Mouse (Mus musculus): Measurements from ENCODE around the gene Orm1.

Orm1 gene

DNA sequence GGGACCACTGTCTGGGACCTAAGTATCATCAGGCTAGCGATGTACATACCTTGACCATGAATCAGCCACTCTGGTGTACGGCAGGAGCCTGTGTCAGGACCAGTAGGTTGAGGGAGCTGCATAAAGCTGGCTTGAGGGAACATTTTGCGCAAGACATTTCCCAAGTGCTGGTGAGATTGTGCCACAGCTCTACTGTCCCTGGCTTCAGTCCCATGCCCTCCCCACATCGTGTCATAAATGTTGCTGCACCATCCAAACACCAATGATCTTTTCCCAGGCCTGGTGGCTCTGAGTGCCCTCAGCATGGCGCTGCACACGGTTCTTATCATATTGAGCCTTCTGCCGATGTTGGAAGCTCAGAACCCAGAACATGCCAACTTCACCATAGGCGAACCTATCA is at the start of gene Orm1:
Gene Orm1 (plus strand): TSS at position 266 of the 400 bp plus-strand sequence.
- DNase-seq, result peak; percentile 41

DNA sequence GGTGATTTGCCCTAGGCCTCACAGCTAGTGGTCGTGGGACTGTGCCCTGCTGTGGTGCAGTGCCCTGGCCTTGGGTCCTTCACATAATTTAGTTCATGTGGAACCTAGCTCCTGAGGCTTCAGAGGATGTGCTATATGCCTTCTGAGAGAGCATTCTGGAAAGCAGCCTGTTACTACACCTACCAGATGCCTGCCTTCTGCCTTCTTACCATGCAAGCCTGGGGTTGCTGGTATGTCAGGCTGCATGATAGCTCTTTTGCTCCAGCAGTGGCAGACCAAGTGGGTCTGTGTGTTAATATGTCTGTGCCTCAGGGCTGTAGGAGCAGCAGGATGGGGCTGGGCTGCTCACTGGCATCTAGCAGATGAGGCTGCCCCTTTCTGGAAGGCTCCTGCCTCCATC is 48.7 kb upstream of the Orm1 start:
- no peak for DNase-seq

DNA sequence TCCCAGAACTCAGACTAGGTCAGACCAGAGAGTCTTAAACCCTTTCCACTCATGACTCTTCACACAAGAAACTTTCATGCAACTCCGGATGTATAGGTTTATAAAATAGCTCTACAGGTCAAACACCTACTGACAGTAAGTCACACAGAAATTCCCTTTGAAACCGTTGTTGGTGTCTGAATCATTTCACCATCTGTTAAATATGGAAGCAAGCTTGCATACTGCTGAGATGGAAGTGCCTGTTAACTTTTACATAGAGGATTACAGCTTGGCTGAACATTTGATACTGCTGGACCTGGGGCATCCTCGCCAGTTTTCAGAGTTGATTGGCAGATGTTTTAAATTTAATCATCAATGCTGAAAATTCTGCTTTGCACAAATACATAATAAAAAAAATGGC is 48.1 kb upstream of the Orm1 start:
- no peak for DNase-seq

DNA sequence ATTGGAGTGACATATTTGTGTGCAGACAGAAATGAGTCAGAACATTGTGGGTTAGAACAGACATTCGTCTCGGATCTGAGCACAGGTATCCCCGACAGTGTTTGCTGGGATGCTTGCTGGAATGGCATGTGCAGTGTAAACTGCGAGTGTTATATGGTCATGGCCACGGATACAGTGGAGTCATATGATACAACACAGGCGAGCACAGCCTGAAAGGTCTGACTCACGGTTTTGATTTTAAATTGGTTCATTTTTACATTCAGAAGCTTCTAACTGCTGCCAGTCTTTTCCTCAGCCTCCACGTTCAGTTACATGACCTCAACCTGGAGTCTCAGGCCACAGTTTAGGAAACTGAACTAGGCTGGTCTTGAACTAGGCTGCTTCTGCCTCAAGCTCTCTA is 47.5 kb upstream of the Orm1 start:
- DNase-seq, result no peak

DNA sequence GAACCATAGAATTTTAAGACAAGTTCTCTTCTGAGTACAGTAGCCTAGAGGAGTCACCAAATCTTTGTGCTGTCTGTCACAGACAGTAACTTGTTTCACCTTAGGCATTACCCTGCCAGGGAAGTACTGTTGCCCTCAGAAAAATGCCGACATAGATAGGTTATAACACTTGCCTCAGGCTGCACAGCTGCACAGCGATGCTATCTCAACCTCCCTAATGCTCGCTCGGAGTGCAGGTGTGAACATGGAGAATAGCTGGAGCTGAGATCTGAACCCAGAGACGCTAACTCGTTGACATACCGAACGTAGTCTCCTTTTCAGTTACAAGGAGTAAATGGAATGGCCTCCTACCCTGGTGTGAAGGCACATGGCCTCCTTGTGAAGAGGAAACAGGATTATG is 46.2 kb upstream of the Orm1 start:
- DNase-seq, result no peak

DNA sequence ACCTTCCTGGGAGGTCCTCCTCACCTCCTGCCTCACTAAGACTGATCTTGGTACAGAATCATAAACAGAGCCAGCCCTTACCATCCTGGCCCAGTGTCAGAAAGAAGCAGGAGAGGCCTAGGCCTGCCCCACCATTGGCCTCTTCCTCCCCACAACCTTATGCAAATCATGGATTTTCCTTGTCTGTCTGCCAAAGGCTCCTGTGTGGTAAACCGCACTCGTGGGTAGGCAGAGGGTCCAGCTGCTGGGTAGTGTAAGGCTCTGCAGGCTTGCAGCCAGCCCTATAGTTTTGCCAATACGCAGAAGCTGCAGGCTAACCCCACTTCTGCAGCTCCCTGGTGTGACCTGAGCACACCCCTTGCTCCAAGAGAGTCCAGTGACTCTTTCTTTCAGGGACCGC is 41.7 kb upstream of the Orm1 start:
- DNase-seq, result no peak

DNA sequence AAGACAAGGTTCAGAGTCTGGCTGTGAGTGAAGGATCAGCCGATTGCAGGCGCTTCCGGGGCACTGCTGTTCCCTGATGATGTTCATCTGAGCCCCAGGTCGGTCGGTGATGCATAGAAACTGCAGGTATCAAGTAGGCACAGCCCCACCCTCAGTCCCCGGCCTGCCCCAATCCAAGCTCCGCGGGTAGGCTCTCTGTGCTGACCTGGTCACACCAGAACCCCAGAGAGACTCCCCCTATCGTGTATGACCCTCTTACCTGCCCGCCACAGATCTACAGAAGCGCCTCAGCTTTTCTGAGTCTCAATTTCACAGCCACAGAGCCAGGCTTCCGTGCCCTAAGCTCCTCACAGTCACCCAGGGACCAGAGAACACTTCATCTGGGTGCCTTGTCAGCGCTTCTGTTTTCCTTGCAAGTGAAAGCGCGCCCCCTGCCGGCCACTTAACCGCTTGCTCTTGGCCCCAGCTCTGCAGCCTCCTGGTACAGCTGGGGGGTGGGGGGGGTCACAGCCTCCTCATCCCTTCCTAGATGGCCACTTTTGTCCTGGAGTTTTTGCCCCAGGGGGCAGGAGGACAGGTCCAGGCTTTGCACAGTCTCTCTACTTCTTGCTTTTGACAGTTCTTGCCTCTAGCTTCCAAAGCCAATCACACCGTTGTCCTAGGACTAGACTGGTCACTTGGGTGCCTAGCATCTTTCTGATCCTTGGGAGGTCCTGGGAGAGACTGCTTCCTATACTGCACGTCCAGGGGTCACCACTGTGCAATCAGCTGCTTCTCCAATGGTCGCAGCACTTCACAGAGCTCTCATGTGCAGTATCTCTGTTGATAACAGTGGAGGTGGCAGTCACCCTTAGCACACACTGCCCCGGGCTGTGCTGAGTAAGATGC is 36.9 kb upstream of the Orm1 start:
- peak; percentile 95 for DNase-seq

DNA sequence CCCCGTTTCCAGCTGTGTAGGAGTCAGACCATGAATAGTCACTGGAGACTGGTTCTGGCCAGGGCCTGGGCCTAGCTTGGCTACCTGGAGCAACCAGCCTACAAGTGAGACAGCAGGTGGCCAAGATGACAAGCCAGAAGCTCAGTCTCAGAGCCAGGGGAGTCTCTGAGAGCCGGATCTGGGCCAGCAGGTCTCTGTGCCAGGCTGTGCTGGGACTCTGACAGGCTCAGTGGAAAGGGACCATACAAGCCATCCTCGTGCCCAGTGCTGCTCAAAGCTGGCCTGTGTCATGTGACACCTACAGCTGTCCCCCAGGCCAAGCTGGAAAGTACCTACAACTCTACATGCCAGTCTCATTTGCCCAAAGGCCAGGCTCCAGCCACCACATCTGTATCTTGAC is 36.0 kb upstream of the Orm1 start:
- no peak for DNase-seq

DNA sequence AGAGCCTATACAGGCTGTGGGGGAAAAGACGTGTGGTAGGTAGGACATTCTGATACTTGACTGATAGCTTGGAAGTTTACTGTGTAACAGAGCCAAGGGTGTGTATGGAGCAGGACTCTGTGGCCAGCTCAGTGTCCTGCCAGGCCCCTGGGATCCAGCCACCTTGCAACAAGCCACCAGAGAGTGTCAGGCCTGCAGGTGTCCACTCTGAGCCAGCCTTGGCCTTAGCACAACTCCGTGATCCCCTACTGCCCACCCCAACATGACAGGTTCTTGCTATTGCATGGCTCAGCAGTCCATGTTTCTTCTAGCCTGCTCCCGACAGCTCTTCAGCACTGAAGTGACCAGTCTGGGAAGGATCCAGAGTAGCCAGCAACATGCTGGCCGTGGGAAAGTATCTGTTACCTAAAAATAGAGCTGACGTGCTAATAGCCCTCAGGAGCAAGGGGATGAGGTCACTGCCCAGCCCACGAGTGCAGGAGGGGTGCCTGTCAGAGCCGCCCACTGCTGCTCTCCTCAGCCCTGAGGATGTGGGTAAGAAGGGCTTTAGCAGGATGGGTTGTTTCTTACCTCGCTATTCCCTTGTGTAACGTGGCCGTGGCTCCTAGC is 34.0 kb upstream of the Orm1 start:
- peak; percentile 44 for DNase-seq

DNA sequence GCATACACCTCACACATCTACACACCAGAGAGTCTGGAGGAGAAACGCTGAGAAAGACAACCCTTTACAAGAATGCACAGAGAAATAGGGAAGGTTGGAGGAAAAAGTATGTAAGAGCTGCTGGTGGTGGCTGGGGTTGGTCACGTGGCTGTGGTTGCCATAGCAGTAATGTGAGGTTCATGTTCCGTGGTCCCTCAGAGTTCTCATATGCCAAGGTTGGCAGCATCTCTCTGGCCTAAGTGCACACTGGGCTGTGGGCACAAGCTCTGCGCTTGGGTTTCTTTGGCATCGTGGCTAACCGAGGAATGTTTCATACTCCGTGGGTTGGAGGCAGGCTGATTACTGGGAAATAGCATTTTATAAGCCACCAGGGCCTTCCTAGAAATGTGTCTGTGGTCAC is 32.9 kb upstream of the Orm1 start:
- DNase-seq, result no peak

DNA sequence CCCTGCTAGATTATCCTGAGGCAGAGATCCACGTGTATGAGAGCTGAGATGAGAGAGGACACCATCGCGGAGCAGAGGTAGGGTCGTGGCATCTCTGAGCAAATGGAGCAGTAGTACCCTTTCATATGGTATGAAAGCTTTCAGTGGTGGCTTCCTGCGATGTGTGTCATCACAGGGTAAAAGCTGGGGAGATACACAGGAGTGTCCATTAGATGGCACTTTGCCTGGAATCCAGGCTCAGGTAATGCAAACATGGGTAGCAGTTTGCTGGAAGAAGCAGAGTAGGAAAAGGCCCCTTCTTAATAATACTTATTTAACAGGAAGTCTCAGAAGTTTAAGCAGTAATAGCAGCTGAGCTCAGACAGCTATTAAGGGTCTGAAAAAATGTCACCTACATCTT is 30.3 kb upstream of the Orm1 start:
- no peak for DNase-seq

DNA sequence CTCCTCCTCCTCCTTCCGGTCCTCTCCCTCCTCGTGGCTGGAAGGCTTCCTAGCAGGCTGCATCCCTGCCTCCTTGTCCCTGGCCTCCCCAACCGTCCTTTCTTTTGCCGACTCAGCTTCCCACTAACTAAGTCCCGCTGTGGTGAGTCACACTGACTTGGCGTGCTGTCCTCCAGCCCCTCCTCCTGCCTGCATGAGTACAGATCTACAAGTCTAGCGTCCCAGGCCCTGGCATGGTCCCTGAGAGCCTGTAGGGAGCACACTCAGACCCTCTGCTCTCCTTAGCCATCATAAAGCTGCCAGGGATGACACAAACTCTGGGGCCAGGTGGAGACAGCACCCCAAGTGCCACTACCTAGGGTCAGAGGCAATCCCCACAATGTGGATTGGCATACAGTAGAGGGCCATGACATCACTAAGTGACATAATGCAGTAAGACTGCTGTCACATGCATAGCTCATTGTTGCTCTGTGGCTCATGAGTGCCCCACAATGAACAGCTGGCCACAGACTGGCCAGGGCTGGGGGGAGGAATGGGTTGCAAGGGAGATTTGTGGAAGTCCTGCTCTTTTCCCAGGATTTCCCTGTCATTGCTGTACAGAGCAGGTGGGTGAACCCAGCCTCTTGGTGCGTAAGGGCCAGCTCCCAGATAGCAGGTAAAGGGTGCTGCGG is 28.1 kb upstream of the Orm1 start:
- DNase-seq, result peak; percentile 32

DNA sequence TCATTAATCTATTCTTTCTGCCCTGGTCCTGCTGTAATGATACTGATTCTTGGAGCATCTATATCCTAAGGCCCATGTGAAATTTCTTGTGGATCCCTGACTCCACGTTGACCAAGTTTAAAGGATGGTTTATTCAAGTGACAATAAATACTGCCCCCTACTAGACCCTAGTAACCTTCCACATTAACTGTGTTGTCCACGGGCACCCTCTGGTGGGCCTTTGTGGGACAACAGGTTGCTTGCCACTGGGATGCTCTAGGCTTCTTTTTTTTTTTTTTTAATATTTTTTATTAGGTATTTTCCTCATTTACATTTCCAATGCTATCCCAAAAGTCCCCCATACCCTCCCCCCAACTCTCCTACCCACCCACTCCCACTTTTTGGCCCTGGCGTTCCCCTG is 24.8 kb upstream of the Orm1 start:
- peak; percentile 78 for DNase-seq

DNA sequence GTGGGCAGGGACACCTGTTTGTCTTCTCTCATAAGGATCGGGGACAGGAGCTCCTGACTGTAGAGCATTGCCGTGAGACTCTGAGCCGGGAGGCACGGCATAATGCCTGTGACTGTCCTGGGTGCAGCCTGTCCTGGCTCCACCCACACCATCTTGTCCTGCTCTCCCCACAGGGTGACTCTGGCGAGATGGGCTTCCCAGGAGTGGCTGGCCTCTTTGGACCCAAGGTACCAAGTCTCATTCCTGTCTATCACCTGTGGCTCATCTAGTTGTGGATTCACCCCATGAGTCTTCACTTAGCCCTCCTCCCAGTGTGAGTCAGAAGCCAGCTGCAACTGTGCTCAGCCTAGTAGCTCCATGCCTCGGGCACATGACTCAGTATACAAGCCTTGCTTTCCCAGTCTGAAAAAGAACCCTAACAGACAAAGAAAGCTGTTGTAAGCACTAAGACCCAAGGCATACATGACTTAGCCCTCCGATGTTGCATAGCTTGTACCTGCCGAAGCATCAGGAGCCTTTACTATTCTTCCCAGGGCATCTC is 21.0 kb upstream of the Orm1 start:
- DNase-seq, result no peak

DNA sequence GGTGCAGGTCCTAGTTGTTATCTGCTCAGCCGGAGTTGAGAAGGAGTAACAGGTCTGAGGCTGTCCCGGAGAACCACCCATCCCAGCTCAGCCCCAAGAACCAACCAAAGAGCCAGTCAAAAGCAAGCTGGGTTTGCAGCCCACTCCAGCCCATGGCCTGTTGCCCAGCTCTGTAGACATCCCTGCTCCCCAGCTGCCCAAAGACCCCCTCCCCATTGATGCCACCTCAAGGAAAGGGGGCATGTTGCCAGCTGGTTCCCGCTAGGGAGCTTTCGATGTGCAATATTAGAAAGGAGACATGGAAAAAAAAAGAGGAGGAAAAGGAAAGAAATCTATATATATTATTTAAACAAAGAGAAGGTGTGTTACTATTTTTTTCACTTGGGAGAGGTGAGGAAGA is 11.0 kb upstream of the Orm1 start:
- no peak for DNase-seq

DNA sequence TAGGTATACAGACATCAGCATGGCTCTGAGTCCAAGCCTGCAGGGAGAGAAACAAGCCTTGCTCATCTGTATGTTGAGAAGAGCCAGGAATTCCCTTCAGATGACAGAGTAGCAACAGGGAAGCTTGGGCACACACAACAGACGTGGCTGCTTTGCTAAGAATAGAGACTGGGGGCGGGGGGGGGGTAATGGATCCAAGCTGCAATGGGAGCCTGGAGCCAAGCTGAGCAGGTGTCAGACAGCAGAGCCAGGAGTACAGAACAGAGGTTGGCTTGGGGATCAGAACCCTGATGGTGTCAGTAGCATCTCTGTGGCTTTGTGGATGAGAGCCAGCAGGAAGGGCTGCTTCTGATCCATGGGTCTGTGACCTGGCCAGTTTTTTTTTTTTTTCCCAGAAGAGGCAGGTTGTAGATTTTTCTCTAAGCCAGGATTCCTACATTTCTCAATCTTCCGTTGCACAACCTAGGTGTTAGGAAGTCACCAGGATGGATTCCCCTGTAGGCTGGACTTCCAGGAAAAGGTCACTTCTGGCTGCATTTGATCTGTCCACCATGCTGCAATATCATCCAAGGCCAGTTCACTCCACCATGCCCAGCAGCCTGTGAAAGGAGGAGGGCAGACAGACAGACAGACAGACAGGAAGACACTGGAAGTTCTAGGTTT is 5.8 kb upstream of the Orm1 start:
- DNase-seq, result no peak

DNA sequence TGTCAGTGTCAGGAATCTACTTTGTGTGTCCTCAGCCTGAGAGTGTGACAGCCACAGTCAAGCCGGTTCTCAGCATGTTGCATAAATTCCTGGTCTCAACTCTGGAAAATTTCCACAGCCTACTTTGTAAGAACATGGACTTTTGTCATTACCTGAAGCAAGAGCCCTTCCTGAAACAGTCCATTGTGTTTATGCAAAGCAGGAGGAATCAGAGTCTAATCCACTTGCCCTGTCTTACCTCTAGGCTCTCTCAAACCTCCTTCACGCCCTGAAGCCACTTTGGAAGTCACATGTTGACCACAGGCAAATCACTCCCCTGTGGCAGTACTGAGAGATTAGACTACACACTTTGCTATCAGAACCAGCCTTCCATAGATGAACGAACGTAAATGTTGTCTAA is 1.9 kb upstream of the Orm1 start:
- DNase-seq, result no peak

DNA sequence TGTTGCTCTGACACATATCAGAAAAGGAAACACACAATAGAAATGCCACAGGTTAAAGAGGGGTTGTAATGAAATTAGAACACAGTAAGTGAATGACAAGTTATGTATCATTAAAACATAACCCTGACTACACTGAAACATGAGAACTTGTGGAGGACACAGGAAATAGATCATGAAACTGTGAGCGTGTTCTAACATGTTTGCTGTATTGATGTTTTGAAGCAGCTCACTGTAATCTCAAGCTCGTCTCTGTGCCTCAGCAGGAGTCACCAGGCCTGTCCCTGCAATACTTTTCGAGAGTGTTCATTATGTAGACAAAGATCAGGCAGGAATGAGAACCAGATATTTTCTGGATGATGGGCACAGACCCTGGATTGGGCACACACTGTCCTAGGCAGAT is 752 bp upstream of the Orm1 start:
- no peak for DNase-seq

DNA sequence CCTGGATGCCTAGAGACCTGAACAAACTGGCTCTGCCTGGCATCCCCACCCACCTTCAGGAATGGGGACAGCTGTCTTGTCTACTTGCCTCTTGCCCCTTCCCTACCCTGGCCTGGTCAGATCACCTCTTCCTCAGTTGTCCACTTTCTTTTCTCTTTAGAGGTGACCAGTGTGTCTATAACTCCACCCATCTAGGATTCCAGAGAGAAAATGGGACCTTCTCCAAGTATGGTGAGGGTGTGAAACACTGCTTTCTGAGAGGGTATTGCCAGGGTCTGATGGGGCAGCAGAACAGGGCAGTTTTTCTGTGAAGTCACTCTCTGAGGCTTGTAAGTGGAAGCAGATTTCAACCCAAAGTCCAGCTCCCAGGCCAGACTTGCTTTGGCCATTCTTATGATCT is 901 bp downstream of the Orm1 start:
- no peak for DNase-seq

DNA sequence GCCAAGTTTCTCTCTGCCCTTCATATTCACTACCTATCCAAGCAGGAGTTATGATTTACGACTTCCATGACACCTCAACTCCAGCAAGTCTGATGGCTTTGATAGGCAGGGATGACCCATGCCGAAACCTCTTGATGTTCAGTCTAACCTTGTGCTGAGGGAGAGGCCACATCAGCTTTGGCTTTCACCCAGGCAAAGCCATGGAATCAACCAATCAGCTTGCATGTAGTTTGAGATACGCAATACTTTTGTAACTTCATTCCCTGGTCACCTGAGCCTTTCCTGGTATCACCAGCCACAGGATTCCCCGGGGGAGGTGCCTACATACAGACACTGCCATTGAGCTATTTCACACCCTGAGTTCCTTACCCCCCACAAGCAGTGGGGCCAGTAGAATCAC is 2.3 kb downstream of the Orm1 start:
- DNase-seq, result no peak

DNA sequence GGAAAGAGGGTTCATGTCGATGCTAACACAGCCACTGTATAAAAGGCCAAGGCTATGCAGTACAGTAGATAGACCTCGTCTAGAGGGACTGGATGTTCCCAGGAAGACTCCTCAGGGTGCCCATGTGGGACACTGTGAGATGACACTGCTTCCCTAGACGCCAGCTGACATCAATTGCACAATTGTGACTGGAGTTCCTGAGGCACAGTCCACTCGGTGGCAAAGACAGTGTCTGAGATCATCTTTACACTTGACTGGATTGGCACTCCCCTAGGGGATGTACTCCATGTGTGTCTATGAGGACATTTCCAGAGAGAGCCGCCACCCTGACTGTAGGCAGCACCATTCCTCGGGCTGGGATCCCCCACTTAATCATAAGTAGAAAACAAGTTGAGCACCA is 4.2 kb downstream of the Orm1 start:
- DNase-seq, result no peak

DNA sequence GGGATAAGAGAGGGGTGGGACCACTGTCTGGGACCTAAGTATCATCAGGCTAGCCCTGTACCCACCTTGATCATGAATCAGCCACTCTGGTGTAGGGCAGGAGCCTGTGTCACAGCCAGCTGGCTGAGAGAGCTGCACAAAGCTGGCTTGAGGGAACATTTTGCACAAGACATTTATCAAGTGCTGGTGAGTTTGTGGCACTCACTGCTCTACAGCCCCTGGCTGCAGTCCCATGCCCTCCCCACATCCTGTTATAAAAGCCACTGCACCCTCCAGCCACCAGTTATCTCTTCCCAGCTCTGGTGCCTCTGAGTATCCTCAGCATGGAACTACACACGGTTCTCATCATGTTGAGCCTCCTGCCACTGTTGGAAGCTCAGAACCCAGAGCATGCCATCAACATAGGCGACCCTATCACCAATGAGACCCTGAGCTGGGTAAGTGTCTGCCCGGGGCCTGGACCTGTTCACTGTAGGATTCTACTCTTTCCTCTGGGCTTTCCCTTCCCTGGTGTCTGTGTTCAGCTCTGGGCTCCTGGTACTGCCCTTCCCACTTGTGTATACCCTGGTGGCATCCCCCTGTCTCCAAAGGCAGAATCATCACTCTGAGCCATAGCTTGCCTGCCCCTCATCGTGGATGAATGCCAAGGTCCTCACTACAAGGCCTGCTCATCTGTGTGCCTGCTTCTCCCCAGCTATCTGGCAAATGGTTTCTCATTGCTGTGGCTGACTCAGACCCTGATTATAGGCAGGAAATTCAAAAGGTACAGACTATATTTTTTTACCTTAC is 11.7 kb downstream of the Orm1 start, which contains the start of gene Orm3:
Gene Orm3 (plus strand): TSS at position 286 of the 789 bp plus-strand sequence.
- DNase-seq, result peak; percentile 33
